Mouse (Mus musculus) hindbrain, embryonic 10.5 days (tissue): Measurements from ENCODE around the gene Crhbp. TPM values are rescaled to one million over a fixed set of nuclear protein-coding genes. Genes with fewer than 3 reads are reported as not detected.

ENCODE experiments used
- DNase-seq: peaks from one replicate; pipeline ENCODE4 v3.0.0-alpha.2; 2017; ENCODE audit warnings: low spot score
- H3K27ac ChIP-seq: fragments of 300-500 bp; sonication (generic); 2 replicates; pipeline ENCODE4 v1.5.1; 2016; ENCODE audit warnings: mild to moderate bottlenecking, moderate library complexity
- H3K27me3 ChIP-seq: fragments of 300-500 bp; sonication (generic); 2 replicates; pipeline ENCODE4 v1.6.1; 2016; ENCODE audit warnings: mild to moderate bottlenecking; ENCODE audit not compliant: poor library complexity, insufficient read depth, severe bottlenecking
- H3K36me3 ChIP-seq: fragments of 300-500 bp; sonication (generic); 2 replicates; pipeline ENCODE4 v1.6.1; 2016; ENCODE audit warnings: mild to moderate bottlenecking, moderate library complexity
- H3K4me1 ChIP-seq: fragments of 300-500 bp; sonication (generic); replicated peaks from 2 replicates; pipeline ENCODE4 v1.6.1; 2016; ENCODE audit warnings: mild to moderate bottlenecking
- H3K4me3 ChIP-seq: fragments of 300-500 bp; sonication (generic); 2 replicates; pipeline ENCODE4 v1.5.1; 2016; ENCODE audit warnings: mild to moderate bottlenecking, moderate library complexity
- H3K9me3 ChIP-seq: fragments of 300-500 bp; sonication (generic); 2 replicates; pipeline ENCODE4 v1.6.1; 2016; ENCODE audit warnings: mild to moderate bottlenecking, moderate library complexity
- WGBS: fragments of 180-500 bp; shearing (Covaris S2); methylation state at CpG from one replicate; pipeline ENCODE4 v1.1.7; 2016; 5-methylcytosine and 5-hydroxymethylcytosine counted together
- polyA plus RNA-seq: library from polyadenylated mRNA; unstranded; fragments of >200 nt; fragmentation: Nextera tagmentation; extraction: Ambion mirVana; gene quantifications from 2 replicates; pipeline ENCODE4 v1.2.1, GENCODE M21; 2016

Crhbp gene
- polyA plus RNA-seq, 1 experiment from 2014 or later = 1.5 TPM

DNA sequence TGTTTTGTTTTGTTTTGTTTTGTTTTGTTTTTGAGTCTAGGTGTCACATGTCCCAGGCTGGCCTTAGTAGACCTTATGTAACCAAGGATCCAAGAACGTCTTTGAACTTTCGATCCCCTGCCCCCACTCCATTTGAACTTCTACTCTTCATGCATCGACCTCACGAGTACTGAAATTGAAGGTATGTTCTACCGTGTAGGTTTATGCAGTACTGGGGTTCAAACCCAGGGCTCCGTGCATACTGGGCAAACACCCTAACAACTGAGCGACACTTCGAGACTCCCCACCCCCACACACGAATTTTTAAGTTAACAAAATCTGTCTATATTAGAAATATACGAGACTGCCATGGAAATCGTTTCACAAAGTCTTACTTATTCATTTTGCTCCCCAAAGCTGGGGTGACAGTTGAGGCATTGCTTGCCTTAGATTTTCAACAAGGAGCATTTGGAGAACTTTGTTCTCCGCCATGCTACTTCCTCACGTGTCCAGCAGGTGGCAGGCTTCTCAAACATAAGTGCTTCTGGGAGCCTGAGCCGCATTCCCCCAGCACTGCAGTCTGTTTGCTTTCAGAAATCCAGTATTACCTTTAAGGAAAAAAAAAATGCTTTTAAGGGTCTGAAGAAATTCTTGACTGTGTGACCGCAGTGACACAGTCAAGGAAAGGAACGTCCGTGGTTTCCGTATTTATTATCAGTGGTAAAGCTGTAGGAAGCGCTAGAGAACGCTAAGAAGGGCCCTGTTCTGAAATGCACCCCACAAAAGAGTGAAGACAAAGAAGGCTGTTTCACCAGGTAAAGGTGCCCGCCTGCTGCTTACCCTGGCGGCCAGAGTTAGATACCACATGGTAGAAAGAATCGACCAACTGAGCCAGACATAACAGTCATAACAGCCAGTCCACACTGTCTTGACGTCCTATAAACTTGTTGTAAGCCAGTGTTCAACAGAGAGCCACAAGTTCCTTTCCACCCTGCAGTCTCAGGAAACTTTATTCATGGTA is 54.6 kb downstream of the Crhbp start:
- DNase-seq = peak; percentile 79
- Histone ChIP-seq H3K4me3 (no peak overlapping the region), H3K9me3 (peaks cover 1% of the 10 kb centered on the region), H3K4me1 (peaks cover 18% of the 10 kb centered on the region; the same call in 1 of the 2 replicates), H3K27me3 (no peaks in the 10 kb centered on the region), H3K36me3 (no peaks in the 10 kb centered on the region), H3K27ac (no peak overlapping the region; the same call in 1 of the 2 replicates)
- WGBS = 32% methylated on average over 24 of the region's 24 CpGs

DNA sequence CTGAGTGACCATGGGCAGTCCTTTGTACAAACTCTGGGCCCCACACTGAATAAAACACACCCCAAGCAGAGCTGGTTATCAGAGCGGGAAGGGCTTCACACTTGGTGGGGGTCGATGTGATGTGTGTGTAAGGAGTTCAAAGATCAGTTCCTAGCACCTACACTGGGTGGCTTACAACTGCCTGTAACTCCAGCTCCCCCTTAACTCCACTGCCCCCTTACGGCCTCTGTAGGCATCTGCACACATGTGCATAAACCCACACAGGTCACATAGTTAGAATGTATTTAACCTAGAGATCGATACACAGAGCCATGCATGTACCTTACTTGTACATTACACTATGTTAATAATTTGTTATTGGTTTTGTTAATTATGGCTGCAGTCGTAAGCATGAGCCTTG is 56.5 kb downstream of the Crhbp start:
- Histone ChIP-seq H3K4me3 (no peak overlapping the region), H3K36me3 (no peaks in the 10 kb centered on the region), H3K27ac (no peak overlapping the region), H3K9me3 (no peaks in the 10 kb centered on the region), H3K4me1 (peaks cover 15% of the 10 kb centered on the region; the same call in 1 of the 2 replicates), H3K27me3 (no peaks in the 10 kb centered on the region)
- no peak for DNase-seq
- 84% methylated on average over 5 of the region's 5 CpGs for WGBS

DNA sequence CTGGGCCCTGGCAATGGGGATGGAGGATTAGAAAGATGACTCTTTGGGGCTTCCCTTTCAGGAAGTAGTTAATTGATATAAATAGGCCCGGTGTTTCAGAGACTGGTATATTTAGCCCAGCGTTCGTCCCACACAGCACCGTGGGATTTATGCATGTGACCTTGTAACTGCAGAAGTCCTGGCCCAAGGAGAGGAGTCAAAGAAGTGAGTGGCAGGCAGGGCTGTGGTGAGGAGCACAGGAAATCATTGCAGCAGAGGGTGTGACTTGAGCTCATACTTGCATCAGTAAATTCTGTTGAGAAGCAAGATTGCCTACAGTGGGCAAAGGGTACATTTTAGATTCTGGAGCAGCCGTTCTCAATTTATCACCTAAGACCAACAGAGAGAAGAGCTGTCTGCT is 62.3 kb downstream of the Crhbp start:
- DNase-seq = no peak
- Histone ChIP-seq H3K27me3 (no peaks in the 10 kb centered on the region), H3K9me3 (no peaks in the 10 kb centered on the region), H3K27ac (no peak overlapping the region), H3K4me1 (no peaks in the 10 kb centered on the region), H3K36me3 (no peaks in the 10 kb centered on the region), H3K4me3 (no peak overlapping the region)
- 83% methylated on average over 5 of the region's 5 CpGs for WGBS

Other genes starting within 250 kb of the Crhbp start
- gene Pde8b, start 194.6 kb downstream of the Crhbp start, polyA plus RNA-seq = 1.4 and 1.9 TPM in 2 replicates
- gene Zbed3, start 121.3 kb downstream of the Crhbp start, polyA plus RNA-seq = 54.6 and 63.3 TPM in 2 replicates
- gene Aggf1, start 69.6 kb downstream of the Crhbp start, polyA plus RNA-seq = 37.4 and 39.9 TPM in 2 replicates
- not detected in 2 replicates for gene S100z, start 33.8 kb upstream of the Crhbp start, polyA plus RNA-seq
- gene F2rl1, start 80.3 kb upstream of the Crhbp start, polyA plus RNA-seq = 0.05 and 0.07 TPM in 2 replicates
- gene F2r, start 173.6 kb upstream of the Crhbp start, polyA plus RNA-seq = 93.4 and 117 TPM in 2 replicates